Mouse (Mus musculus): Measurements from ENCODE around the gene Trh. TPM values are rescaled to one million over a fixed set of nuclear protein-coding genes. Genes with fewer than 3 reads are reported as not detected.
A peak's percentile ranks its signal among the peaks of the same experiment; 100 is the strongest.

The Trh gene
- total RNA-seq, 1 experiment: 495 TPM

DNA sequence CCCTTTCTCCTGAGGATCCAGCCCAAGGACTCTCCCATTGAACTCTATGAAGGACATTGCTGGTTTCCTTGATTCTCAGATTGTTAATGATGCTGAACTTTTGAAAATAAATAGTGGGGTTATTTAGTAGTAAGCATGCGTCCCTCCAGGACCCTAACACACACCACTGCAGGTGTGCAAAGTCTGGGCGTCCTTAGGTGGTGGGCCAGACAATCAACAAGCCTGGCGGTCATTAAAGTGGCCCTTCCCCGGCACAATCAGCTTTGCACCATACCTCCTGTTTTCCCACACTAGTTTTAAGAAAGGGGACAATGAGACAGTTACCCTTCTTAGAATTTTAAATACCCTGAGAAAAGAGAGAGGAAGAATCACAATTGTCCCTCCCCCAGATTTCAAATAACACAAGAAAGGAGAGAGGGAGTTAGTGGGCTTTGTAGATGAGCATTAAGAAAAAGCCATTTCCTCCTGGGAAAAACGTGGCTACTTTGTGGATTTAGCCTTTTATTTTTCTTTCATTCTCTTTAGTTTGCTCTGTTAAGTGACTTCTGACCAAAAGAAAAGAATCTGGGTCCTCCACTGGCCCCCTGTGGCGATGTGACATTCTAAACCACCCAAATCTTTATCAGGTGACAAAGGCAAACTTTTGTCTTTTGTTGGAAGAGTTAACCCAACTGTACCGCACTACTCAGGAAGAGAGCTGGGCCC lies 2.9 kb upstream of the Trh start:
- H3K27ac ChIP-seq (ENCODE audit: insufficient read depth, low read depth, low read length, poor library complexity, severe bottlenecking): peak overlapping the region; percentile 48; the same call in 1 of the 2 replicates
- H3K36me3 ChIP-seq (ENCODE audit: control insufficient read depth, insufficient read depth, low read length, poor library complexity, severe bottlenecking): peaks cover 5% of the 10 kb centered on the region; the same call in 1 of the 2 replicates
- no peaks in the 10 kb centered on the region for H3K9me3 ChIP-seq (ENCODE audit: control insufficient read depth, insufficient read depth, low read depth, low read length)
- H3K4me3 ChIP-seq (ENCODE audit: insufficient read depth in 1 of 2, low read depth in 1 of 2, low read length in 2 of 2, poor library complexity in 1 of 2, severe bottlenecking in 1 of 2): no peak overlapping the region
- peak; percentile 91 for DNase-seq (ENCODE audit: low read depth, low spot score)
- H3K4me1 ChIP-seq (ENCODE audit: control insufficient read depth in 2 of 2, insufficient read depth in 2 of 2, low read length in 2 of 2, poor library complexity in 1 of 2): peaks cover 6 to 37% of the 10 kb centered on the region in 2 experiments; a peak in 3 of 4 replicates
- no peak for TF ChIP-seq HCFC1 (IDR thresholded peaks at IDR 0.05; ENCODE audit: borderline replicate concordance, insufficient read depth, low read length)
- no peak for TF ChIP-seq ZC3H11A (IDR thresholded peaks at IDR 0.05; ENCODE audit: borderline replicate concordance, low read depth, low read length)
- no peak for TF ChIP-seq MAFK (IDR thresholded peaks at IDR 0.05; ENCODE audit: insufficient read depth, low read depth, low read length)
- no peak for TF ChIP-seq CHD2 (IDR thresholded peaks at IDR 0.05; ENCODE audit: low read depth, low read length)
- no peak for TF ChIP-seq ZNF384 (IDR thresholded peaks at IDR 0.05; ENCODE audit: low read depth, low read length)
- in situ Hi-C loops (cut with MboI; ENCODE audit: low sequenced_read_pairs in 2 of 2, unreplicated experiment in 2 of 2): no loop called here
- H3K9ac ChIP-seq (ENCODE audit: insufficient read depth, low read depth, low read length, poor library complexity, severe bottlenecking): no peak overlapping the region

GRCm38 (mm10) chr6:92246335-92246734 lies 1.9 kb upstream of the Trh start:
- Histone ChIP-seq H3K4me1 (ENCODE audit: control insufficient read depth in 2 of 2, insufficient read depth in 2 of 2, low read length in 2 of 2, poor library complexity in 1 of 2) (peaks cover 6 to 31% of the 10 kb centered on the region in 2 experiments; a peak in 3 of 4 replicates), H3K27ac (ENCODE audit: insufficient read depth, low read depth, low read length, poor library complexity, severe bottlenecking) (no peak overlapping the region; the same call in 1 of the 2 replicates), H3K4me3 (ENCODE audit: insufficient read depth in 1 of 2, low read depth in 1 of 2, low read length in 2 of 2, poor library complexity in 1 of 2, severe bottlenecking in 1 of 2) (no peak overlapping the region), H3K36me3 (ENCODE audit: control insufficient read depth, insufficient read depth, low read length, poor library complexity, severe bottlenecking) (peaks cover 5% of the 10 kb centered on the region; the same call in 1 of the 2 replicates), H3K9ac (ENCODE audit: insufficient read depth, low read depth, low read length, poor library complexity, severe bottlenecking) (no peak overlapping the region), H3K9me3 (ENCODE audit: control insufficient read depth, insufficient read depth, low read depth, low read length) (no peaks in the 10 kb centered on the region)
- no peak for TF ChIP-seq ZNF384 (IDR thresholded peaks at IDR 0.05; ENCODE audit: low read depth, low read length)
- no peak for TF ChIP-seq MAFK (IDR thresholded peaks at IDR 0.05; ENCODE audit: insufficient read depth, low read depth, low read length)
- no peak for TF ChIP-seq CHD2 (IDR thresholded peaks at IDR 0.05; ENCODE audit: low read depth, low read length)
- no peak for TF ChIP-seq HCFC1 (IDR thresholded peaks at IDR 0.05; ENCODE audit: borderline replicate concordance, insufficient read depth, low read length)
- TF ChIP-seq ZC3H11A (IDR thresholded peaks at IDR 0.05; ENCODE audit: borderline replicate concordance, low read depth, low read length): no peak
- in situ Hi-C loops (cut with MboI; ENCODE audit: low sequenced_read_pairs in 2 of 2, unreplicated experiment in 2 of 2): no loop called here
- peak; percentile 78 for DNase-seq (ENCODE audit: low read depth, low spot score)

DNA sequence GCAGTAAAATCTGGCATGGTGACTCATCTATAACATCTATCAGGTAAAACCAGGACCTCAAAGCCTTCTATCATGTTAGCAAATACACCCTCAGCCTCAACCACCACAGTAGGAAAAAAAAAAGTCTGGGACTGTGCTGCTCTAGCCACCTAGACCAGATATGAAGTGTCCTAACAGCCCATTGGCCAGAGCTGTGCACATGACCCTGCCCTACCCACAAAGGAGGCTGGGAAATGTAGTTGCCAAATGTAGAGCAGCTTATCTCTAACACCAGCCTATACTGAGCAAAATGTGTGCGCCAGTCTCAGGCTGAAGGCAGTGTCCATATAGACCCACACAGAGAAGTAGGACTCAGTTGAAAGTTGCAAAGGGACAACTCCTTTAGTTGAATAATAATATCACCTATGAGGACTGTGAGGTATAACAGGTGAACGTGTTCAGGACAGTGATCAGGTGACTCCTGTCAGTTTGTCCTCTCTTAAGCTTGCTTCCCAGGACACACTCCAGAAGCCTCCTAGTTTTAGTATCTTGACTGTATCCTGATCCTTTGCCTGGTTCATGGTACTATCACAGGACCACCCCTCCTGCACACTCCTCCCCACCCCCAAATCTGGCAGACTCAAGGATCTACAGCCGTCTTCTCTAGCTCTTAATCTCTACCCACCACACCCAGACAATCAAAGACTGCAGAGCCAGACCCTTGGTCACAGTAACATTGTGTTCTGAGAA lies 3.1 kb downstream of the Trh start:
- no peak overlapping the region for H3K27ac ChIP-seq (ENCODE audit: insufficient read depth, low read depth, low read length, poor library complexity, severe bottlenecking)
- no peak for DNase-seq (ENCODE audit: low read depth, low spot score)
- TF ChIP-seq CHD2 (IDR thresholded peaks at IDR 0.05; ENCODE audit: low read depth, low read length) (peak; percentile 52; the same call in 1 of the 2 replicates), MAFK (IDR thresholded peaks at IDR 0.05; ENCODE audit: insufficient read depth, low read depth, low read length) (no peak), HCFC1 (IDR thresholded peaks at IDR 0.05; ENCODE audit: borderline replicate concordance, insufficient read depth, low read length) (peak; percentile 91)

DNA sequence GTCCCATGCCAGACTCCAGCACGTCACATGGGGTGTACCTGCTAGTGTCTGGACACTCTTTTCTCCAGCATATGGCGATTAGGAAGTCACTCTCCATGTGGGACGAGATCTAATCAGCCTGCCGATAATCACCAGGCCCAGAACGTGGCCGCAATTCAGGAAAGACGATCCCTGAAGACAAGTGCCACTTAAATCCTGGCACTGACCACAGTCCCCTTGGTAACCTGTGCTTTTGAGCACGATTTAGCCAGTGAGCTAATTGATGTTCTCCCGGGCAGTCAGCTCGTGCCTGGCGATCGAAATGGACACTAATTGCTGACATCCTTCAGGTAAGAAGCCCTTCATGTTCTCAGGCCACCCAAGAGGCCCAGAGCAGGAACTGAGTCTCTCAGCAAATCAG lies 9.4 kb downstream of the Trh start:
- DNase-seq (ENCODE audit: low read depth, low spot score): no peak
- H3K36me3 ChIP-seq (ENCODE audit: control insufficient read depth, insufficient read depth, low read length, poor library complexity, severe bottlenecking): no peaks in the 10 kb centered on the region
- in situ Hi-C loops (cut with MboI; ENCODE audit: low sequenced_read_pairs in 2 of 2, unreplicated experiment in 2 of 2): no loop called here
- H3K27ac ChIP-seq (ENCODE audit: insufficient read depth, low read depth, low read length, poor library complexity, severe bottlenecking): no peak overlapping the region
- peaks cover 0 to 1% of the 10 kb centered on the region in 2 experiments; a peak in 1 of 4 replicates for H3K4me1 ChIP-seq (ENCODE audit: control insufficient read depth in 2 of 2, insufficient read depth in 2 of 2, low read length in 2 of 2, poor library complexity in 1 of 2)
- no peak for TF ChIP-seq CHD2 (IDR thresholded peaks at IDR 0.05; ENCODE audit: low read depth, low read length)
- no peaks in the 10 kb centered on the region for H3K9me3 ChIP-seq (ENCODE audit: control insufficient read depth, insufficient read depth, low read depth, low read length)
- H3K4me3 ChIP-seq (ENCODE audit: insufficient read depth in 1 of 2, low read depth in 1 of 2, low read length in 2 of 2, poor library complexity in 1 of 2, severe bottlenecking in 1 of 2): no peak overlapping the region
- H3K9ac ChIP-seq (ENCODE audit: insufficient read depth, low read depth, low read length, poor library complexity, severe bottlenecking): no peak overlapping the region

More for the DNA sequence above, 3.1 kb downstream of the Trh start:
- Histone ChIP-seq H3K36me3 (ENCODE audit: control insufficient read depth, insufficient read depth, low read length, poor library complexity, severe bottlenecking) (peaks cover 5% of the 10 kb centered on the region; the same call in 1 of the 2 replicates), H3K9me3 (ENCODE audit: control insufficient read depth, insufficient read depth, low read depth, low read length) (no peaks in the 10 kb centered on the region), H3K9ac (ENCODE audit: insufficient read depth, low read depth, low read length, poor library complexity, severe bottlenecking) (no peak overlapping the region), H3K4me3 (ENCODE audit: insufficient read depth in 1 of 2, low read depth in 1 of 2, low read length in 2 of 2, poor library complexity in 1 of 2, severe bottlenecking in 1 of 2) (no peak overlapping the region), H3K4me1 (ENCODE audit: control insufficient read depth in 2 of 2, insufficient read depth in 2 of 2, low read length in 2 of 2, poor library complexity in 1 of 2) (peaks cover 6 to 16% of the 10 kb centered on the region in 2 experiments; a peak in 3 of 4 replicates)
- in situ Hi-C loops (cut with MboI; ENCODE audit: low sequenced_read_pairs in 2 of 2, unreplicated experiment in 2 of 2): no loop called here

Data from ES-E14 (cell line).